Mouse (Mus musculus): Measurements from ENCODE around the gene Pcgf1. TPM values are rescaled to one million over a fixed set of nuclear protein-coding genes. Genes with fewer than 3 reads are reported as not detected.

The Pcgf1 gene
- polyA plus RNA-seq, 1 experiment: 7.3 TPM

DNA sequence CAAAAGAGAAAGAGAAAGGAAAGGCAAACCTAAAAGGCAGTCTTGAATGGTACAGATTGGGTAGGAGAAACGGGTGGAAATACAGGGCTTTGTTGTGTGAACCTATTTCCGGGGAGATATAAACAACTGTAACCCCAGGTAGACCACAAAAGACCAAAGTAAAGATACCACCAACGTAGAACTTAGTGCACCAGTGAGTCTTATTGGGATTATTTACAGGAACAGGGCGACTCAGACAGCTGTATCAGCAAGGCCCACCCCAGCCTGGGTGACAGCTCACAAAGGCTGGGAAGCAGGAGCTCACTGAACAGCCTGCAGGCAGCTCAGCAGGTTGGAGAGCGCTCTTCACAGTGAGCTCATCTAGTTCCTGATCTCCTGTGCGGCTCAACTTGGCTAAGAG is 18.3 kb downstream of the Pcgf1 start:
- H3K27me3 ChIP-seq (replicated peaks): peaks cover 21% of the 10 kb centered on the region
- H3K9me3 ChIP-seq: peaks cover 7% of the 10 kb centered on the region
- peaks cover 28% of the 10 kb centered on the region for H3K4me1 ChIP-seq
- peak overlapping the region; percentile 1 for H3K4me3 ChIP-seq (replicated peaks)
- TF ChIP-seq GATA1 (IDR thresholded peaks at IDR 0.05; ENCODE audit: borderline replicate concordance, low read length) (no peak), FLI1 (IDR thresholded peaks at IDR 0.05; ENCODE audit: low read length) (no peak)
- no peaks in the 10 kb centered on the region for H3K36me3 ChIP-seq (replicated peaks; ENCODE audit: low read length)

DNA sequence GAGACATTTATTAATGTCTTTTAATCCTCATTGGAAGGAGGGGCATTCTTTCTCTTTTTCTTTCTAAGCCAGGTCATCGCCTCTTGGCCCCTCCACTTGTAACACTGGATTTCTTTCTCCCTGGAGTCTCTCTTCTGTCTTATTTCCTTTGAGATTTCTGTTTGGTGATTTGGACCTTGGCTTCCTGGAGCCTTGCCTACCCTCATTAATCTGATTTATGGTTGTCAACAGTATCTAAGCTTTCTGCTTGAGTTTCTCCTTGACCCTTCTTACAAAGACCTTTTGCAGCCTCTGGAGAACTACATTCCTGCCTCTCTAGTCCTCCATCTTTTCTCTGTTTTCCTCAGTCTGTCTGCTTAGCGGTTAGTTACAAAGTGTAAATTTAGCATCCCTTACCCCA is 20.7 kb downstream of the Pcgf1 start:
- TF ChIP-seq GATA1 (IDR thresholded peaks at IDR 0.05; ENCODE audit: borderline replicate concordance, low read length) (no peak), FLI1 (IDR thresholded peaks at IDR 0.05; ENCODE audit: low read length) (no peak)
- Histone ChIP-seq H3K27me3 (replicated peaks) (peaks cover 14% of the 10 kb centered on the region), H3K4me3 (replicated peaks) (no peak overlapping the region), H3K4me1 (peaks cover 42% of the 10 kb centered on the region), H3K36me3 (replicated peaks; ENCODE audit: low read length) (peaks cover 6% of the 10 kb centered on the region), H3K9me3 (peaks cover 7% of the 10 kb centered on the region)

DNA sequence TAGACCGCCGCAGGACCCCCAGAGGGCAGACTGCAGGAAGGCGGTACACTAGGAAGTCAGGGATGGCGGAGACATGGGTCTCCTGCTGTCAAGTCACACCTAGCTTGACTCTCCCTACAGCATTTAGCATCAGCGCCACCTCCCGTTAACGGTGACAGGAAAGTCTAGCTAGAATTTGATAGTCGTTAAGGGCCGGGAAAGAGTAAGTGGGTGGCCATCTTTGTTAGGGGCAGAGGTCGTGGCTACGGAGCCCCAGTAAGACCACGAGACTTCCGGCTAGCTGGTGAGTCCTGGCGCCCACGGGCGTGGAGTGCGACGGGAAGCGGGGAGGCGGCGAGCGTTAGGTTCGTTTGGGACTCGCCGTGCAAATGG is 23.6 kb downstream of the Pcgf1 start, which contains the start of the genes Ccdc142 and Gm42688:
TSS of gene Ccdc142 (plus strand) at position 286 of the 372 bp plus-strand sequence.
TSS of gene Gm42688 (plus strand) at position 302 of the 372 bp plus-strand sequence.
- H3K4me1 ChIP-seq: peaks cover 36% of the 10 kb centered on the region
- H3K27me3 ChIP-seq (replicated peaks): peaks cover 1% of the 10 kb centered on the region
- TF ChIP-seq FLI1 (IDR thresholded peaks at IDR 0.05; ENCODE audit: low read length) (no peak), GATA1 (IDR thresholded peaks at IDR 0.05; ENCODE audit: borderline replicate concordance, low read length) (no peak)
- H3K4me3 ChIP-seq (replicated peaks): peak within 1 kb of the TSS; percentile 99
- peaks cover 28% of the 10 kb centered on the region for H3K36me3 ChIP-seq (replicated peaks; ENCODE audit: low read length)
- no peaks in the 10 kb centered on the region for H3K9me3 ChIP-seq

DNA sequence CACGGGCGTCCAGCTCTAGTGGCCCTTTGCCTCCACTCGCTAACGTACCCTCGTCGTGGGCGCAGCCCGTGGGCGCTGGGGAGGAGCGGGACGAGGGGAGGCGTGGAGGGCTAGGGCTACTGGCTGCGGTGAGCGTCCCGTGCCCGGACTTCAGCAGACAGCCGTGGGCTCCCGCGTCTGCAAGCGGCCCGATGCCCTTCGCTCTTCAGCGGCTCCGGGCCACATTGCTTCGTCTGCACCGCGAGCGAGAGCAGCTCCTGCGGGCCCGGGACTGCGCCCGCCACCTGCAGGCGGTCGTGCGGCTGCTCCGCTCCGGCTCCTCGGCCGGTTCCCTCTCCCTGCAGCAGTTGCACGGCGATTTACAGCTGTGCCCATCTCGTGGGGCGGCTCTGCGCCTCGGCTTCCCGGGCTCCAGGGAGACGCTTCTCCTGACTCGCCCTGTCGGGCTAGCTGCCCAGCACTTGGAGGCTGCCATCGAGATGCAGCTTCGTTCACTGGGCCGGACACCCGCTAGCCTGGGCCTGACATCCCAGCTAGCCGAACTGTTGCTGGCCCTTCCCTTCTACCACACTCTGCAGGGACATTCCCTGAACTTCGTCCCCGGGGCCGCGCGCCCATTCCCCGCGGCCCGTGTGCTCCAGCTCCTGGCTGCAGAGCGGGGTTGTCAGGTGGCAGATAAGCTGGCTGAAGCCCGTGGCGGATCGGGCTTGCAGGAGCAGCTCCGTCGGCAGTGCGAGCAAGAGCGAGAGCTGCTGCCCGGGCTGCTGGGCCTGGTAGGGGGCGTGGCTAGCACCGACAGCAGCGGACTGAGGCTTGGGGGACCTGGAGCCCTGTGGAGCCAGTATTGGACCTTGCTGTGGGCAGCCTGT is 24.3 kb downstream of the Pcgf1 start:
- peak overlapping the region; percentile 99 for H3K4me3 ChIP-seq (replicated peaks)
- H3K4me1 ChIP-seq: peaks cover 34% of the 10 kb centered on the region
- no peak for TF ChIP-seq GATA1 (IDR thresholded peaks at IDR 0.05; ENCODE audit: borderline replicate concordance, low read length)
- no peak for TF ChIP-seq FLI1 (IDR thresholded peaks at IDR 0.05; ENCODE audit: low read length)
- H3K36me3 ChIP-seq (replicated peaks; ENCODE audit: low read length): peaks cover 33% of the 10 kb centered on the region
- peaks cover 1% of the 10 kb centered on the region for H3K27me3 ChIP-seq (replicated peaks)
- no peaks in the 10 kb centered on the region for H3K9me3 ChIP-seq

DNA sequence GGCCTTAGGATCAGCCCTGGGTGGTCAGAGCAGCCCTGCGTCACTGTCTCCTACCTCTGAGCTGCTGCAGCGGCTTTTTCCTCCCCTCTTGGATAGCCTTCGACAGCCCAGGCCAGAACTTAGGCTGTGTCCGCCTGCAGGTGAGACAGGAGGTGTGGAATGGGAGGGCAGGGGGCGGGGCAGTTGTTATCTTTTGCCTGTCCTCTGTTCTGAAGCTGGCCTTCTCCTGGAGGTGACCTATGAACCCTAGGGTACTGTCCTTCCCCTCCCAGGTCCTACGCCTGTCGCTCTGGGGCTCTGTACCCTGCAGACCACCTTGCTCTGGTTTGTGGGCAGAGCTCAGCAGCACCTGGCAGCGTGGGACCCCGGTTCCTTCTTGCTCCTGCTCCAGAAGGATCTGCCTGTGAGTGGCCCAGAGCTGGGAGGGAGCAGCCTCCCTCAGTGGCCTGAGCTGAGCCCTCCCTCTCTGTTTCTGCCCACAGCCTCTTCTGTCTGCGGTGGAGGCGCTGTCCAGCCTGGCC is 25.5 kb downstream of the Pcgf1 start:
- H3K27me3 ChIP-seq (replicated peaks): no peaks in the 10 kb centered on the region
- no peak for TF ChIP-seq GATA1 (IDR thresholded peaks at IDR 0.05; ENCODE audit: borderline replicate concordance, low read length)
- no peak for TF ChIP-seq FLI1 (IDR thresholded peaks at IDR 0.05; ENCODE audit: low read length)
- H3K9me3 ChIP-seq: no peaks in the 10 kb centered on the region
- H3K4me1 ChIP-seq: peaks cover 46% of the 10 kb centered on the region
- peaks cover 41% of the 10 kb centered on the region for H3K36me3 ChIP-seq (replicated peaks; ENCODE audit: low read length)
- H3K4me3 ChIP-seq (replicated peaks): peak overlapping the region; percentile 69

DNA sequence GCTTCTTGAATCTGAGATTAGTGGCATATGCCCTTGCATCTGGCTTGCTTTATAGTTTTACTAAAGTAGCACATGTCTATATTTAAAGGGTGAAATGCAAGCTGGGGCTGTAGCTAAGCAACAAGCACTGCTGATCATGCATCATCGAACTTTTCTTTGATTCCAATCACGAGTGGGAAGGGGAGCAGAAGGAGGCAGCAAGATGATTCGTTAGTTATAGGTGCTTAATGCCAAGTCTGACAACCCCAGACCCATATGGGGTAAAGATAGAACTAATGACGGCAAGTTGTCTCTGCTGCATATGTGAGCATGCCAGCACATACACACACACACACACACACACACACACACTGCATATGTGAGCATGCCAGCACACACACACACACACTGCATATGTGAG is 26.5 kb downstream of the Pcgf1 start:
- peaks cover 52% of the 10 kb centered on the region for H3K4me1 ChIP-seq

DNA sequence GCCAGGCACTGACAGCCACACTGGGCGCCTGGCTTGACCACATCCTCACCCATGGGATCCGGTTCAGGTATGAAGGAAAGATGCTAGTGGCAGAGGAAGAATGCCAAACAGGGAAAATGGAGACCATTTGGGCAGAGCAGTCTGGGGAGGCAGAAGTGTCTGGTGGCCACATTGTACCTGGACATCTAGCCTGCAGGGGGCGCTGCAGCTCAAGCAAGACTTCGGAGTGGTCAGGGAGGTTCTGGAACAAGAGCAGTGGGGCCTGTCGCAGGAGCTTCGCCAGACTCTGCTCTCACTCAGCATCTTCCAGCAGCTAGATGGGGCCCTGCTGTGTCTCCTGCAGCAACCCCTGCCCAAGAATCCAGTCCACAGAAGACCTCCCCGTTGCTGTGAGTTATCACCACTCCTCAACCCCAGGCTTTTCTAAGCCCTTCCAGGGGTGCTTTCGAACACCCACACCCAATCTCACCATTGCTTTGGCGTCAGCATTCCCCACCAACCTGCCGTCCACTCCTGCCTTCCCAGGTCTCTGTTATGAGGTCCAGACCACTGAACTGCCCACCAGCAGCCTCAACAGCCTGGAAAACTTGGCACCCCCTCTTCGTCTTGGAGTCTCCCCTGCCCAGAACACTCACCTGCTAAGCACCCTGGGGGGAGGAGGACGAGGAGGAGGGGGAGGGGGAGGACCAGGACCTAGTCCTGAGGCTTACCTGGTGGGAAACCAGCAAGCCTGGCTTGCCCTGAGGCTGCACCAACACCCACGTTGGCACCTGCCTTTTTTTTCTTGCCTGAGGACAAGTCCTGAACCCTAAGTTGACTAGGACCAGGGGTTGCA is 30.1 kb downstream of the Pcgf1 start:
- H3K4me3 ChIP-seq (replicated peaks): peak overlapping the region; percentile 100
- peaks cover 62% of the 10 kb centered on the region for H3K4me1 ChIP-seq
- peaks cover 63% of the 10 kb centered on the region for H3K36me3 ChIP-seq (replicated peaks; ENCODE audit: low read length)
- H3K27me3 ChIP-seq (replicated peaks): no peaks in the 10 kb centered on the region
- no peaks in the 10 kb centered on the region for H3K9me3 ChIP-seq
- TF ChIP-seq FLI1 (IDR thresholded peaks at IDR 0.05; ENCODE audit: low read length) (no peak), GATA1 (IDR thresholded peaks at IDR 0.05; ENCODE audit: borderline replicate concordance, low read length) (no peak)

More for the DNA sequence above, 26.5 kb downstream of the Pcgf1 start:
- H3K36me3 ChIP-seq (replicated peaks; ENCODE audit: low read length): peaks cover 41% of the 10 kb centered on the region
- no peaks in the 10 kb centered on the region for H3K27me3 ChIP-seq (replicated peaks)
- H3K4me3 ChIP-seq (replicated peaks): no peak overlapping the region
- TF ChIP-seq FLI1 (IDR thresholded peaks at IDR 0.05; ENCODE audit: low read length) (no peak), GATA1 (IDR thresholded peaks at IDR 0.05; ENCODE audit: borderline replicate concordance, low read length) (no peak)
- no peaks in the 10 kb centered on the region for H3K9me3 ChIP-seq

DNA sequence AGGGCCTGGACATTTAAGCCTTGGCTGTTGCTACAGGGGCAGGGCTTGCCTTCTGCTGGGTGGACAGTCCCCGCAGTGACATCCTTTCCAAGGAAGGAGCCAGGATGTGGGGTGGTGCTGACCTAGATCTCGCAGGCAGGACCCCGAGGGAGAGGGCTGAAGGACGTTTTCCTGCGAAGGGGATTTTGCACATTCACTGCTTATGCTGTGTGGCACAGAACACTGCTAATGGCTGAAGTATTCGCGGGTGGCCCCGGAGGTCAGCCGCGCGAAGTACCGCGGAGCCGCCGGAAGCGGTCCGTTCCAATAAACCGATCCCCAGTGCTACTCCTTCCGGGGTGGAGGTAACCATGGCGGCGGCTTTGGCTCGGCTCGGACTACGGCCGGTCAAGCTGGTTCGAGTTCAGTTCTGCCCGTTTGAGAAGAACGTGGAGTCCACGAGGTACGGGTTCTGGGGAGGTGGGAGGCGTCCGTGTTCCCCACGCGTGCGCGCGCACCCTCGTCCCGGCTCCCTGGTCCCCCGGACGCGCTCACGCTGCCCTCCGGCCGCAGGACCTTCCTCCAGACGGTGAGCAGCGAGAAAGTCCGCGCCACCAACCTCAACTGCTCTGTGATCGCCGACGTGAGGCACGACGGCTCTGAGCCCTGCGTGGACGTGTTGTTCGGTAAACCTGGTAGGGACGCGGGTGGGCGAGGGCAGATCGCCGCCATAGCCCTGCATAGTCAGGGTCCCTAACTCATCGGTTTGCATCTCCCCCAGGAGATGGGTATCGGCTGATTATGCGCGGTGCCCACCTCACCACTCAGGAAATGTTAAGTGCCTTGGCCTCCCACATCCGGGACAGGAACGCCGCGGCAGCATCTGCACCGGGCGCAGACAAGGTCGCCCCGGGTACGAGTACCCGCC is 31.3 kb downstream of the Pcgf1 start, which contains the start of gene Mrpl53:
TSS of gene Mrpl53 (plus strand) at position 279 of the 907 bp plus-strand sequence.
- Histone ChIP-seq H3K27me3 (replicated peaks) (no peaks in the 10 kb centered on the region), H3K4me1 (peaks cover 61% of the 10 kb centered on the region), H3K36me3 (replicated peaks; ENCODE audit: low read length) (peaks cover 52% of the 10 kb centered on the region), H3K4me3 (replicated peaks) (peak within 1 kb of the TSS; percentile 100), H3K9me3 (no peaks in the 10 kb centered on the region)
- TF ChIP-seq FLI1 (IDR thresholded peaks at IDR 0.05; ENCODE audit: low read length) (peak; percentile 50; the same call in 1 of the 2 replicates), GATA1 (IDR thresholded peaks at IDR 0.05; ENCODE audit: borderline replicate concordance, low read length) (no peak)
